7 mouse cellular contexts compared by ENCODE assay signal in genomic region chr17:35027277-35028068, GRCm38 (mm10). TPM values are rescaled to one million over a fixed set of nuclear protein-coding genes. Genes with fewer than 3 reads are reported as not detected.
DNase-seq lines count a peak whose midpoint lies in the region; ATAC-seq lines count a peak whose summit lies in the region.

Gene Sapcd1 (minus strand): TSS chr17:35028016.

- 0 out of 2 replicates have a peak within 1 kb of the TSS, but pooled peaks have one; percentile 14 for H3K4me3 ChIP-seq in lung, embryonic 15.5 days
- no peak within 1 kb of the TSS for H3K4me3 ChIP-seq in forebrain, embryonic 16.5 days (replicated peaks; ENCODE audit: low read length)
- H3K4me3 ChIP-seq in neural tube, embryonic 11.5 days (ENCODE audit: low read depth, low read length): no peak within 1 kb of the TSS

- H3K9me3 ChIP-seq in lung, embryonic 15.5 days: no peaks in the 10 kb centered on the region
- H3K9me3 ChIP-seq in forebrain, embryonic 16.5 days (ENCODE audit: control insufficient read depth, low read length): no peaks in the 10 kb centered on the region
- H3K9me3 ChIP-seq in neural tube, embryonic 11.5 days (ENCODE audit: control insufficient read depth, low read length): no peaks in the 10 kb centered on the region

- no peaks in the 10 kb centered on the region for H3K27me3 ChIP-seq in lung, embryonic 15.5 days
- no peaks in the 10 kb centered on the region for H3K27me3 ChIP-seq in forebrain, embryonic 16.5 days (replicated peaks; ENCODE audit: control insufficient read depth, insufficient read depth, low read length)
- no peaks in the 10 kb centered on the region for H3K27me3 ChIP-seq in neural tube, embryonic 11.5 days (ENCODE audit: control insufficient read depth, insufficient read depth, low read length)

- H3K27ac ChIP-seq in lung, embryonic 15.5 days: no peak within 1 kb of the TSS
- H3K27ac ChIP-seq in forebrain, embryonic 16.5 days (ENCODE audit: low read length): peak within 1 kb of the TSS; percentile 73
- peak within 1 kb of the TSS; percentile 53 for H3K27ac ChIP-seq in neural tube, embryonic 11.5 days (ENCODE audit: low read depth, low read length)

- H3K9ac ChIP-seq in lung, embryonic 15.5 days: no peak within 1 kb of the TSS
- peak within 1 kb of the TSS; percentile 48 for H3K9ac ChIP-seq in forebrain, embryonic 16.5 days (replicated peaks; ENCODE audit: low read depth, low read length)
- H3K9ac ChIP-seq in neural tube, embryonic 11.5 days (ENCODE audit: low read length): peak within 1 kb of the TSS; percentile 50

- 36% methylated on average over 13 of the region's 13 CpGs for WGBS in lung, embryonic 15.5 days
- 22% methylated on average over 13 of the region's 13 CpGs for whole genome bisulfite sequencing in forebrain, embryonic 16.5 days
- WGBS in neural tube, embryonic 11.5 days: 24% methylated on average over 13 of the region's 13 CpGs

- H3K4me1 ChIP-seq in lung, embryonic 15.5 days: peaks cover 27% of the 10 kb centered on the region
- H3K4me1 ChIP-seq in forebrain, embryonic 16.5 days (replicated peaks; ENCODE audit: control insufficient read depth, insufficient read depth, low read length): peaks cover 19% of the 10 kb centered on the region
- H3K4me1 ChIP-seq in neural tube, embryonic 11.5 days (ENCODE audit: control insufficient read depth, insufficient read depth, low read length): peaks cover 2% of the 10 kb centered on the region; the same call in 1 of the 2 replicates

- peak; percentile 66; the same call in 1 of the 2 replicates for ATAC-seq in lung, embryonic 15.5 days (ENCODE audit: borderline replicate concordance, extremely low read depth, low FRiP score, low TSS enrichment)
- ATAC-seq in forebrain, embryonic 16.5 days: peak; percentile 84
- peak; percentile 56; the same call in 1 of the 2 replicates for ATAC-seq in neural tube, embryonic 11.5 days (ENCODE audit: insufficient read depth, low FRiP score, low TSS enrichment)

- no peaks in the 10 kb centered on the region for H3K36me3 ChIP-seq in lung, embryonic 15.5 days
- no peaks in the 10 kb centered on the region for H3K36me3 ChIP-seq in forebrain, embryonic 16.5 days (ENCODE audit: control insufficient read depth, insufficient read depth)
- H3K36me3 ChIP-seq in neural tube, embryonic 11.5 days (ENCODE audit: control insufficient read depth, insufficient read depth, low read length): no peaks in the 10 kb centered on the region

- DNase-seq in lung, postnatal 25 days (ENCODE audit: low spot score): no peak
- peak; percentile 74 for DNase-seq in brain, adult 2 months (ENCODE audit: low read depth, low spot score)
- DNase-seq in layer of hippocampus, postnatal 36 days: peak; percentile 37 to 70
- peak; percentile 41 for DNase-seq in neural tube, embryonic 11.5 days (ENCODE audit: low spot score)
- no peak for DNase-seq in urinary bladder, postnatal 10 days (ENCODE audit: low spot score)

- H3K4me2 ChIP-seq in lung, embryonic 15.5 days: peak within 1 kb of the TSS; percentile 38
- peak within 1 kb of the TSS; percentile 15 for H3K4me2 ChIP-seq in forebrain, embryonic 16.5 days (ENCODE audit: low read length)
- peak within 1 kb of the TSS; percentile 20; the same call in 1 of the 2 replicates for H3K4me2 ChIP-seq in neural tube, embryonic 11.5 days (ENCODE audit: low read depth)

RNA-seq across cellular contexts. Expression of gene Sapcd1, which starts in this region (rescaled TPM):
- polyA plus RNA-seq in lung, embryonic 15.5 days (2015; fragmentation: Nextera tagmentation; extraction: Ambion mirVana): 7.2 and 7.7 TPM in 2 replicates
- 2.2 and 2.7 TPM in 2 replicates for polyA plus RNA-seq in forebrain, embryonic 16.5 days (2015; fragmentation: Nextera tagmentation; extraction: Ambion mirVana)
- under 1 TPM; 0.62 to 0.94 TPM for total RNA-seq in layer of hippocampus, postnatal 36 days (2021)
- 3.9 and 5.2 TPM in 2 replicates for polyA plus RNA-seq in neural tube, embryonic 11.5 days (2014; fragmentation: Nextera tagmentation; extraction: Ambion mirVana)

Comparison
In these comparisons a context has a peak if more than half of its experiments do, and no peak if none do; other contexts are left out.
1. Peak in DNase-seq in layer of hippocampus, postnatal 36 days; RNA of the gene not detected or under 1 TPM.
2. DNase-seq: peak in brain, adult 2 months (single experiment) and neural tube, embryonic 11.5 days (single experiment); none in lung, postnatal 25 days (single experiment) and urinary bladder, postnatal 10 days (single experiment).
3. Peak in every context shown above with its lines, with median percentiles within 50 percentile points of each other: ATAC-seq and H3K4me2 ChIP-seq.